Mouse (Mus musculus) stomach, embryonic 14.5 days (tissue): Measurements from ENCODE around the gene Iqcc. TPM values are rescaled to one million over a fixed set of nuclear protein-coding genes. Genes with fewer than 3 reads are reported as not detected.

ENCODE experiments used
- ATAC-seq: fragments of 200-750 bp; cut with Nextera tagmentation; 2 replicates; pipeline ENCODE4 v1.8.0; 2017; ENCODE audit warnings: low read depth, moderate TSS enrichment; ENCODE audit not compliant: insufficient number of reproducible peaks, insufficient read depth, low FRiP score
- H3K27ac ChIP-seq: fragments of 300-500 bp; sonication (generic); 2 replicates; pipeline ENCODE4 v1.5.1; 2014; ENCODE audit warnings: mild to moderate bottlenecking, low read length, moderate library complexity, mixed read lengths
- H3K27me3 ChIP-seq: fragments of 300-500 bp; sonication (generic); 2 replicates; pipeline ENCODE4 v1.6.1; 2014; ENCODE audit warnings: low read length, control low read depth, mixed read lengths; ENCODE audit not compliant: control insufficient read depth, insufficient read depth
- H3K36me3 ChIP-seq: fragments of 300-500 bp; sonication (generic); 2 replicates; pipeline ENCODE4 v1.6.1; 2014; ENCODE audit warnings: mild to moderate bottlenecking, control low read depth, low read length, moderate library complexity, mixed read lengths; ENCODE audit not compliant: control insufficient read depth, insufficient read depth
- H3K4me1 ChIP-seq: fragments of 300-500 bp; sonication (generic); 2 replicates; pipeline ENCODE4 v1.6.1; 2014; ENCODE audit warnings: low read length, control low read depth, mixed read lengths; ENCODE audit not compliant: control insufficient read depth, insufficient read depth
- H3K4me2 ChIP-seq: fragments of 300-500 bp; sonication (generic); replicated peaks from 2 replicates; pipeline ENCODE4 v1.6.1; 2014; ENCODE audit warnings: low read depth, low read length, control low read depth
- H3K4me3 ChIP-seq: fragments of 300-500 bp; sonication (generic); 2 replicates; pipeline ENCODE4 v1.5.1; 2014; ENCODE audit warnings: low read depth, low read length, control low read depth
- H3K9ac ChIP-seq: fragments of 300-500 bp; sonication (generic); replicated peaks from 2 replicates; pipeline ENCODE4 v1.6.1; 2014; ENCODE audit warnings: low read depth, mild to moderate bottlenecking, control low read depth, low read length, moderate library complexity, mixed read lengths
- H3K9me3 ChIP-seq: fragments of 300-500 bp; sonication (generic); 2 replicates; pipeline ENCODE4 v1.6.1; 2016; ENCODE audit warnings: low read depth, low read length, control low read depth; ENCODE audit not compliant: control insufficient read depth
- WGBS: fragments of 180-500 bp; shearing (Covaris S2); extraction: QIAGEN DNeasy Blood & Tissue Kit; methylation state at CpG from one replicate; pipeline ENCODE4 v1.1.7; 2014; 5-methylcytosine and 5-hydroxymethylcytosine counted together
- polyA plus RNA-seq: library from polyadenylated mRNA; unstranded; fragments of >200 nt; fragmentation: Nextera tagmentation; extraction: Ambion mirVana; gene quantifications from 2 replicates; pipeline ENCODE4 v1.2.1, GENCODE M21; 2014

Iqcc gene
- polyA plus RNA-seq, 1 experiment from 2014 or later, result 26.2 TPM

DNA sequence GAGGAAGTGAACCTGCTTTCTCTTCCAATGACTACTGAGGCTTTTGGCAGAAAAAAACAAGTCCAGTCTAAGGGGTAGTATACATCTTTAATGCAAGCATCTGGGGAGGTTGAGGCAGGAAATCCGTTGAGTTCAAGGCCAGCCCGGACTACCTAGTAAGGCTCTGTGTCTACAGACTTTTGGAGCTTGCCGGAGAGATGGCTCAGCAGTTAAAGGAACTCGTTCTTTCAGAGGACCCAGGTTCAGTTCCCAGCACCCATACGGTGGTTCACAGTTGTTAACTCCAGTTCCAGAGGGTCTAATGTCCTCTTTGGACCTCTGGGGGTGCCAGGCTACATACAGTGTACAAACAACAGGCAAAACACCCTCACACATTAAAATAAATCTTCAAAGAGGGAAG, 868 bp downstream of the Iqcc start:
- Histone ChIP-seq H3K4me1 (peaks cover 19% of the 10 kb centered on the region; the same call in 1 of the 2 replicates), H3K4me3 (peak overlapping the region; percentile 75), H3K27me3 (no peaks in the 10 kb centered on the region), H3K9ac (peak overlapping the region; percentile 80; the same call in 1 of the 2 replicates), H3K4me2 (peak overlapping the region; percentile 84), H3K27ac (no peak overlapping the region), H3K36me3 (peaks cover 10% of the 10 kb centered on the region; the same call in 1 of the 2 replicates), H3K9me3 (no peaks in the 10 kb centered on the region)
- ATAC-seq, result no peak
- whole genome bisulfite sequencing, result 92% methylated on average over 5 of the region's 5 CpGs

DNA sequence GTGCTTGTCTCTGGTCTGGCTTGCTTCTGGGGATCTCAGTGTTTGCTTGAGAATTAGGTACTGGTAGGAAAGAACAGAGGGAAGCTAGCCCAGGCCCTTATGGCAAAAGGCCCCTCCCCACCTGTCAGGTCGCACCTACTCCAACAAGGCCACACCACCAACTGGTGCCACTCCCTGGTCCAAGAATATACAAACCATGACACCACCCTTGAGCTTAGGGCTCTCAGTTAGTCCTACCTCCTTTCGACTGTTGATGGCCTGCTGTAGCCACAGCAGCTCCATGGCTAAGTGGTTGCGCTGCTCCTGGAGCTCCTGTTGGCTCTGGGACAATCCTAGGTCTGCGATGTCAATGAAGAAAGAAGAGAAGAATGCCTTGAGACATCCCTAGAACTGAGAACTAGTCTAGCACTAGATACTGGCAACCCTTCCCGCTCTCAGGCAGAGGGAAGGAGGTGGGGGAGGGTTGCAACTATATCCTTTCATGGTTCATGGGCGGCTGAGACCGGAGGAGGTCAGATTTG, 1.7 kb downstream of the Iqcc start:
- no peak overlapping the region for H3K9ac ChIP-seq
- 91% methylated on average over 7 of the region's 7 CpGs for WGBS
- peaks cover 13% of the 10 kb centered on the region; the same call in 1 of the 2 replicates for H3K4me1 ChIP-seq
- no peak overlapping the region for H3K4me3 ChIP-seq
- H3K27me3 ChIP-seq, result no peaks in the 10 kb centered on the region
- peaks cover 10% of the 10 kb centered on the region; the same call in 1 of the 2 replicates for H3K36me3 ChIP-seq
- H3K9me3 ChIP-seq, result no peaks in the 10 kb centered on the region
- H3K4me2 ChIP-seq, result no peak overlapping the region
- no peak overlapping the region for H3K27ac ChIP-seq
- ATAC-seq, result no peak

DNA sequence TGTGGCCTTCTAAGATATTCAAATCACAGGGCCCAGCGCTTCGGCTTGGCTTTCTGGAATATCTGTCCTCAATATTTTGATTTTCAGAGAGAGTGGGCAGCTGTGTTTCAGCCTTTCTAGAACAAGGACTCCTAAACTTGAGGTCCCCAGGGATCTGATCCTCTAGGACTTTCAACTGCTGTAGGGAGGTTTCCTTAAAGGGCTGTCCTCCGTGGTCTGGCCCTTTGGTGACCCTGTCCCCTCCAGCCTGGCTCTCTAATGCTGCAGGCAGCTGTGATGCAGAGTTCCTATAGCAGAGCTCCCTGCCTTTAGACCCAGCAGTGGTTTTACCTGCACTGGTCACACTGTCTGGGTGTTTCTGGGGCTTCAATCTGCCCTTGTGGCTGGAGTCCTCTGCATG, 2.3 kb downstream of the Iqcc start:
- Histone ChIP-seq H3K9ac (no peak overlapping the region), H3K4me1 (peaks cover 13% of the 10 kb centered on the region; the same call in 1 of the 2 replicates), H3K27ac (no peak overlapping the region), H3K4me3 (no peak overlapping the region), H3K36me3 (peaks cover 10% of the 10 kb centered on the region; the same call in 1 of the 2 replicates), H3K4me2 (no peak overlapping the region), H3K27me3 (no peaks in the 10 kb centered on the region), H3K9me3 (no peaks in the 10 kb centered on the region)
- ATAC-seq, result no peak
- WGBS, result 82% methylated on average over 3 of the region's 3 CpGs

DNA sequence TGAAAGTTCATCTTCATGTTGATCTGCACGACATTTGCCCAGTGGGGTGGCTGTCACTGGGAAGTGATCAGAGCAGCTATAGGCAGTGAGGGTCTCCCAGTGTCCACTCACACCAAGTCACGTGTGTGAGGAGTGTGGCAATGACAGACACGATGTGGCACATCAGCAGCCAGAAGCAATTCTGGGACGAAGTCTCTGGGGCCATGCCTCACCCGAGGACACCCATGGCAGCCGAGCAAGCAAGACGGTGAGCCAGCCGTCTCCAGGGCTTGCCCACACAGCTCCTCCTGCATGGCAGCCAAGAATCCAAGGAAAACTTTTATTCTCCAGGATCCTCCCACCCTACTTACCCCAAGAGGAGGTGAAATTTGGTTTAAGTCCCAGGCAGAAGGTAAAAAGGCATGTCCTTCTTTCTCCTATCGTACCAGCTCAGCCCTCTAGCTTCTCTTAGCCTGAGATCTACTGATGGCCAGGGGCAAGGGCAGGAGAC, 3.1 kb downstream of the Iqcc start:
- 93% methylated on average over 9 of the region's 9 CpGs for WGBS
- no peak overlapping the region for H3K4me2 ChIP-seq
- peaks cover 10% of the 10 kb centered on the region; the same call in 1 of the 2 replicates for H3K36me3 ChIP-seq
- no peaks in the 10 kb centered on the region for H3K27me3 ChIP-seq
- H3K27ac ChIP-seq, result no peak overlapping the region
- peaks cover 9% of the 10 kb centered on the region; the same call in 1 of the 2 replicates for H3K4me1 ChIP-seq
- H3K4me3 ChIP-seq, result no peak overlapping the region
- H3K9ac ChIP-seq, result no peak overlapping the region
- H3K9me3 ChIP-seq, result no peaks in the 10 kb centered on the region
- ATAC-seq, result no peak

DNA sequence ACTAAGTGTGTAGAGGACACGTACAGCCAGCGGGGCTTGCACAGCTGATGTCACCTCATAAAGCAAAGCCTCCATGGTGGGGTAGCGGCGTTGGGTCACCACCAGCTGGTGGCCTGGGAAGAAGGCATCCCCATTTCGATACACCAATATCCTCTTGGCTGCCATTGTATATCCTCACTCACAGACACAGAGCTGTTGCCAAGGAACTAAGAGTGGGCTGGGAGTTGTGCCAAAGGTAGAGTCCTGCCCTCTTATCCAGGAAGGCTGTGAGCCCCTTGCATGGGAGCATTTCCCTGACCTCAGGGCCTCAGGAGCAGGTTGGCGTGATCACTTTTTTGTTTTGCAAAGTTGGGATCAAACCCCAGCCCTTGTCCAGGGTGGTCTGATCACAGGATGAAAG, 4.8 kb downstream of the Iqcc start, which contains the start of gene Dcdc2b:
TSS of gene Dcdc2b (minus strand) at position 165 of the 400 bp plus-strand sequence.
- 84% methylated on average over 6 of the region's 6 CpGs for WGBS
- Histone ChIP-seq H3K36me3 (peaks cover 10% of the 10 kb centered on the region; the same call in 1 of the 2 replicates), H3K4me2 (no peak within 1 kb of the TSS), H3K27ac (no peak within 1 kb of the TSS), H3K9ac (no peak within 1 kb of the TSS), H3K4me1 (peaks cover 7% of the 10 kb centered on the region; the same call in 1 of the 2 replicates), H3K9me3 (no peaks in the 10 kb centered on the region), H3K27me3 (no peaks in the 10 kb centered on the region), H3K4me3 (no peak within 1 kb of the TSS)
- no peak for ATAC-seq

DNA sequence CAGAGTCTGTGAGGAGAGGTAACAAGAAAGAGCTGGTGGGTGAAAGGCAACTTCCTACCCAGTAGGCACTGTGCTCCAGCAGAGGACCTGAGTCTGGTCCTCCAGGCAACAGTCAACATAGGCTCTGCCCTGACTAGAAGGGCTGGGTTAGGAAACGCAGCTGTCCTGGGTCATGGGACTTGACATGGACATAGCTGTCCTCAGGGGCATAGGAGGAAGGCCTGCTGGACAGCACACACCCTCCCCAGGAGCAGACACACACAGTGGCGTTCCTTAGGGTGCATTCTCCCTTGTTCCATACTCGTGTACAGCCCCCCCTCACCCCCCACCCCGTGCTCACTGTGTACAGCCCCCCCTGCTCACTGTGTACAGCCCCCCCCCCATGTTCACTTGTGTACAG, 8.4 kb downstream of the Iqcc start:
- H3K4me2 ChIP-seq, result no peak overlapping the region
- ATAC-seq, result no peak
- peaks cover 21% of the 10 kb centered on the region for H3K36me3 ChIP-seq
- no peak overlapping the region for H3K9ac ChIP-seq
- H3K9me3 ChIP-seq, result no peaks in the 10 kb centered on the region
- 61% methylated on average over 4 of the region's 4 CpGs for WGBS
- H3K27me3 ChIP-seq, result no peaks in the 10 kb centered on the region
- H3K27ac ChIP-seq, result no peak overlapping the region
- H3K4me3 ChIP-seq, result no peak overlapping the region
- H3K4me1 ChIP-seq, result no peaks in the 10 kb centered on the region

DNA sequence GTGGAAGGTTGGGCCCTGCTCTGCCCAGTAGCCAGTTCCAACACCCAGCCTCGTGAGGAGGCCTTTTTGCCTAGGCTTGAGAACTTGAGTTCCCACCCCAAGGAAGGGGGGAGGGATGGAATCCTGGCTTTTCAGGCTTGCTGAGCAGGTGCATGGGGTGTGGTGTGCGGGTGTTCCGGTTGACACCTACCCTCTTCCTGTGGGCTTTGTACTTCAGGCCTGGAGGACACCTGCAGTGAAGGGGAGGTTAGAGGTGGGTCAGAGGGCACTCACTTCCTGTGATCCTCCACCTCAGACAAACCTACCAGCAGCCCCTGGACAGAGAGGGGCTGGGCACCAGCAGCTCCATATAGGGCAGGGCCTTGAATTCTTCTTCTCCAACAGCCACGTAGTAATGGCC, 8.9 kb downstream of the Iqcc start:
- Histone ChIP-seq H3K27ac (no peak overlapping the region), H3K4me1 (no peaks in the 10 kb centered on the region)

DNA sequence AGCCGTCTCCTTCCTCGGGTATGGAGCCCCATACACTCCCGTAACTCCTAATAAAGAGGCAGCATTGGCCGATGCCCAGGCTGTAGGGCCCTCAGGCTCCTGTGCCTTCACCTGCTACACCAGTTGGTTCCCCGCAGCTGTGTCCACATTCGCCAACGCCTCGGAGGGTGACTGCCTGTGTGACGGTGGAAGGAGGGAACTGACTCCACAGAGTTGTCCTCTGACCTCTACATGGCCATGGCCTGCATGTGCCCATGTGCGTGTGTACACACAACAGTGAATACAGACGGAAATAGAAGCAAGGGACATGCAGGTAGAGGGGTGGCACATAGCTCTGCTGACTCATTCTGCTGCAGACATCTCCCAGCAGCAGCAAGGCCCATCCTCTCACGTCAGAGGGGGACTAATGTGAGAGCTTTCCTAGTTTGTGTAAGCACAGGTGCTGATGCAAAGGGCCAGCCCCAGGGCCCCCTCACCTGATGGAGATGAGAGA, 9.7 kb downstream of the Iqcc start:
- H3K27me3 ChIP-seq, result no peaks in the 10 kb centered on the region
- H3K4me2 ChIP-seq, result no peak overlapping the region
- 81% methylated on average over 12 of the region's 12 CpGs for WGBS
- H3K4me3 ChIP-seq, result no peak overlapping the region
- no peaks in the 10 kb centered on the region for H3K4me1 ChIP-seq
- no peaks in the 10 kb centered on the region for H3K9me3 ChIP-seq
- no peak overlapping the region for H3K9ac ChIP-seq
- H3K36me3 ChIP-seq, result peaks cover 31% of the 10 kb centered on the region
- no peak for ATAC-seq
- no peak overlapping the region for H3K27ac ChIP-seq

More for the DNA sequence above, 8.9 kb downstream of the Iqcc start:
- Histone ChIP-seq H3K4me2 (no peak overlapping the region), H3K27me3 (no peaks in the 10 kb centered on the region), H3K36me3 (peaks cover 24% of the 10 kb centered on the region), H3K9me3 (no peaks in the 10 kb centered on the region), H3K4me3 (no peak overlapping the region), H3K9ac (no peak overlapping the region)
- 64% methylated on average over 4 of the region's 4 CpGs for WGBS
- no peak for ATAC-seq
